Mouse (Mus musculus): Measurements from ENCODE around the gene Agps. TPM values are rescaled to one million over a fixed set of nuclear protein-coding genes. Genes with fewer than 3 reads are reported as not detected.

Agps gene
- polyA plus RNA-seq, 1 experiment from 2014 or later, result 24.7 TPM

- no peak overlapping the region for H3K9ac ChIP-seq (ENCODE audit: low read length)
- H3K27ac ChIP-seq (ENCODE audit: low read length), result no peak overlapping the region
- no peak overlapping the region for H3K4me3 ChIP-seq (ENCODE audit: low read length)
- H3K9me3 ChIP-seq (replicated peaks; ENCODE audit: control insufficient read depth, low read length), result no peaks in the 10 kb centered on the region
- H3K4me2 ChIP-seq (ENCODE audit: low read depth, low read length), result no peak overlapping the region; the same call in 1 of the 2 replicates
- WGBS, result 51% methylated on average over 7 of the region's 7 CpGs
- no peaks in the 10 kb centered on the region for H3K4me1 ChIP-seq (ENCODE audit: control insufficient read depth, insufficient read depth, low read length)
- ATAC-seq (replicated peaks; ENCODE audit: extremely low read depth, insufficient read depth, low FRiP score), result no peak; the same call in 1 of the 2 replicates
- no peaks in the 10 kb centered on the region for H3K36me3 ChIP-seq (ENCODE audit: control insufficient read depth, insufficient read depth)
- H3K27me3 ChIP-seq (ENCODE audit: control insufficient read depth, insufficient read depth, low read length), result no peaks in the 10 kb centered on the region
These were observed 8.2 kb upstream of the Agps start for GRCm38 (mm10) chr2:75823736-75824135.

- Histone ChIP-seq H3K9me3 (replicated peaks; ENCODE audit: control insufficient read depth, low read length) (no peaks in the 10 kb centered on the region), H3K27me3 (ENCODE audit: control insufficient read depth, insufficient read depth, low read length) (no peaks in the 10 kb centered on the region), H3K4me2 (ENCODE audit: low read depth, low read length) (no peak overlapping the region), H3K9ac (ENCODE audit: low read length) (no peak overlapping the region), H3K36me3 (ENCODE audit: control insufficient read depth, insufficient read depth) (no peaks in the 10 kb centered on the region), H3K4me3 (ENCODE audit: low read length) (no peak overlapping the region), H3K27ac (ENCODE audit: low read length) (no peak overlapping the region), H3K4me1 (ENCODE audit: control insufficient read depth, insufficient read depth, low read length) (no peaks in the 10 kb centered on the region)
- WGBS, result 48% methylated on average over 6 of the region's 6 CpGs
- no peak for ATAC-seq (replicated peaks; ENCODE audit: extremely low read depth, insufficient read depth, low FRiP score)
These were observed 7.8 kb upstream of the Agps start for GRCm38 (mm10) chr2:75824144-75824543.

GRCm38 (mm10) chr2:75824846-75825245 lies 7.1 kb upstream of the Agps start:
- 35% methylated on average over 3 of the region's 3 CpGs for WGBS
- no peak for ATAC-seq (replicated peaks; ENCODE audit: extremely low read depth, insufficient read depth, low FRiP score)

GRCm38 (mm10) chr2:75825603-75826002 lies 6.4 kb upstream of the Agps start:
- Histone ChIP-seq H3K36me3 (ENCODE audit: control insufficient read depth, insufficient read depth) (no peaks in the 10 kb centered on the region), H3K27me3 (ENCODE audit: control insufficient read depth, insufficient read depth, low read length) (no peaks in the 10 kb centered on the region), H3K27ac (ENCODE audit: low read length) (no peak overlapping the region), H3K9ac (ENCODE audit: low read length) (no peak overlapping the region), H3K9me3 (replicated peaks; ENCODE audit: control insufficient read depth, low read length) (no peaks in the 10 kb centered on the region), H3K4me3 (ENCODE audit: low read length) (no peak overlapping the region), H3K4me1 (ENCODE audit: control insufficient read depth, insufficient read depth, low read length) (no peaks in the 10 kb centered on the region), H3K4me2 (ENCODE audit: low read depth, low read length) (no peak overlapping the region)
- no peak for ATAC-seq (replicated peaks; ENCODE audit: extremely low read depth, insufficient read depth, low FRiP score)
- WGBS, result 45% methylated on average over 1 of the region's 1 CpGs

More at GRCm38 (mm10) chr2:75824846-75825245, 7.1 kb upstream of the Agps start:
- Histone ChIP-seq H3K9me3 (replicated peaks; ENCODE audit: control insufficient read depth, low read length) (no peaks in the 10 kb centered on the region), H3K4me2 (ENCODE audit: low read depth, low read length) (no peak overlapping the region), H3K4me1 (ENCODE audit: control insufficient read depth, insufficient read depth, low read length) (no peaks in the 10 kb centered on the region), H3K36me3 (ENCODE audit: control insufficient read depth, insufficient read depth) (no peaks in the 10 kb centered on the region), H3K4me3 (ENCODE audit: low read length) (no peak overlapping the region), H3K9ac (ENCODE audit: low read length) (no peak overlapping the region), H3K27me3 (ENCODE audit: control insufficient read depth, insufficient read depth, low read length) (no peaks in the 10 kb centered on the region), H3K27ac (ENCODE audit: low read length) (no peak overlapping the region)

- H3K27me3 ChIP-seq (ENCODE audit: control insufficient read depth, insufficient read depth, low read length), result no peaks in the 10 kb centered on the region
- H3K36me3 ChIP-seq (ENCODE audit: control insufficient read depth, insufficient read depth), result no peaks in the 10 kb centered on the region
- H3K4me3 ChIP-seq (ENCODE audit: low read length), result no peak overlapping the region
- 67% methylated on average over 8 of the region's 8 CpGs for WGBS
- no peak overlapping the region for H3K4me2 ChIP-seq (ENCODE audit: low read depth, low read length)
- no peak for ATAC-seq (replicated peaks; ENCODE audit: extremely low read depth, insufficient read depth, low FRiP score)
- H3K27ac ChIP-seq (ENCODE audit: low read length), result no peak overlapping the region
- H3K9me3 ChIP-seq (replicated peaks; ENCODE audit: control insufficient read depth, low read length), result no peaks in the 10 kb centered on the region
- H3K4me1 ChIP-seq (ENCODE audit: control insufficient read depth, insufficient read depth, low read length), result peaks cover 14% of the 10 kb centered on the region
- 0 out of 2 replicates have a peak overlapping the region, but pooled peaks have one; percentile 9 for H3K9ac ChIP-seq (ENCODE audit: low read length)
These were observed 2.9 kb upstream of the Agps start for GRCm38 (mm10) chr2:75828931-75829610.

- Histone ChIP-seq H3K4me3 (ENCODE audit: low read length) (no peak overlapping the region), H3K36me3 (ENCODE audit: control insufficient read depth, insufficient read depth) (no peaks in the 10 kb centered on the region), H3K4me2 (ENCODE audit: low read depth, low read length) (no peak overlapping the region), H3K27me3 (ENCODE audit: control insufficient read depth, insufficient read depth, low read length) (no peaks in the 10 kb centered on the region), H3K4me1 (ENCODE audit: control insufficient read depth, insufficient read depth, low read length) (peaks cover 15% of the 10 kb centered on the region), H3K27ac (ENCODE audit: low read length) (no peak overlapping the region), H3K9me3 (replicated peaks; ENCODE audit: control insufficient read depth, low read length) (no peaks in the 10 kb centered on the region), H3K9ac (ENCODE audit: low read length) (no peak overlapping the region)
- ATAC-seq (replicated peaks; ENCODE audit: extremely low read depth, insufficient read depth, low FRiP score), result no peak
- WGBS, result 77% methylated on average over 7 of the region's 7 CpGs
These were observed 1.7 kb upstream of the Agps start for GRCm38 (mm10) chr2:75830233-75830632.

- no peak for ATAC-seq (replicated peaks; ENCODE audit: extremely low read depth, insufficient read depth, low FRiP score)
- Histone ChIP-seq H3K9me3 (replicated peaks; ENCODE audit: control insufficient read depth, low read length) (no peaks in the 10 kb centered on the region), H3K9ac (ENCODE audit: low read length) (peak overlapping the region; percentile 95)
These were observed 804 bp downstream of the Agps start for GRCm38 (mm10) chr2:75832781-75833180.

GRCm38 (mm10) chr2:75834492-75834891 lies 2.5 kb downstream of the Agps start:
- no peak for ATAC-seq (replicated peaks; ENCODE audit: extremely low read depth, insufficient read depth, low FRiP score)
- H3K4me3 ChIP-seq (ENCODE audit: low read length), result no peak overlapping the region
- no peak overlapping the region for H3K4me2 ChIP-seq (ENCODE audit: low read depth, low read length)
- no peaks in the 10 kb centered on the region for H3K36me3 ChIP-seq (ENCODE audit: control insufficient read depth, insufficient read depth)
- no peaks in the 10 kb centered on the region for H3K9me3 ChIP-seq (replicated peaks; ENCODE audit: control insufficient read depth, low read length)
- H3K9ac ChIP-seq (ENCODE audit: low read length), result no peak overlapping the region
- no peak overlapping the region for H3K27ac ChIP-seq (ENCODE audit: low read length)
- no peaks in the 10 kb centered on the region for H3K27me3 ChIP-seq (ENCODE audit: control insufficient read depth, insufficient read depth, low read length)
- H3K4me1 ChIP-seq (ENCODE audit: control insufficient read depth, insufficient read depth, low read length), result peaks cover 20% of the 10 kb centered on the region
- WGBS, result 87% methylated on average over 2 of the region's 2 CpGs

More at GRCm38 (mm10) chr2:75832781-75833180, 804 bp downstream of the Agps start:
- Histone ChIP-seq H3K4me1 (ENCODE audit: control insufficient read depth, insufficient read depth, low read length) (peaks cover 20% of the 10 kb centered on the region), H3K4me2 (ENCODE audit: low read depth, low read length) (peak overlapping the region; percentile 93), H3K4me3 (ENCODE audit: low read length) (peak overlapping the region; percentile 95), H3K27ac (ENCODE audit: low read length) (peak overlapping the region; percentile 84), H3K27me3 (ENCODE audit: control insufficient read depth, insufficient read depth, low read length) (no peaks in the 10 kb centered on the region), H3K36me3 (ENCODE audit: control insufficient read depth, insufficient read depth) (no peaks in the 10 kb centered on the region)
- WGBS, result 1% methylated on average over 5 of the region's 5 CpGs

- Histone ChIP-seq H3K27ac (ENCODE audit: low read length) (no peak overlapping the region), H3K36me3 (ENCODE audit: control insufficient read depth, insufficient read depth) (no peaks in the 10 kb centered on the region), H3K27me3 (ENCODE audit: control insufficient read depth, insufficient read depth, low read length) (no peaks in the 10 kb centered on the region), H3K9me3 (replicated peaks; ENCODE audit: control insufficient read depth, low read length) (no peaks in the 10 kb centered on the region), H3K4me2 (ENCODE audit: low read depth, low read length) (no peak overlapping the region), H3K4me1 (ENCODE audit: control insufficient read depth, insufficient read depth, low read length) (peaks cover 10% of the 10 kb centered on the region), H3K4me3 (ENCODE audit: low read length) (no peak overlapping the region), H3K9ac (ENCODE audit: low read length) (no peak overlapping the region)
- no peak for ATAC-seq (replicated peaks; ENCODE audit: extremely low read depth, insufficient read depth, low FRiP score)
- WGBS, result 79% methylated on average over 2 of the region's 2 CpGs
These were observed 10.3 kb downstream of the Agps start for GRCm38 (mm10) chr2:75842302-75842701.

Data from heart, embryonic 16.5 days (tissue).